Mouse (Mus musculus) hindbrain, embryonic 11.5 days (tissue): Measurements from ENCODE around the gene Uprt. TPM values are rescaled to one million over a fixed set of nuclear protein-coding genes. Genes with fewer than 3 reads are reported as not detected.

Experiments used
- ATAC-seq: fragments of 200-750 bp; cut with Nextera tagmentation; 2 replicates; pipeline ENCODE4 v1.8.0; 2017; ENCODE audit warnings: mild to moderate bottlenecking, moderate TSS enrichment, moderate library complexity; ENCODE audit not compliant: low FRiP score
- DNase-seq: peaks from one replicate; pipeline ENCODE4 v3.0.0-alpha.2; 2015; ENCODE audit warnings: low spot score
- H3K27ac ChIP-seq: fragments of 300-500 bp; sonication (generic); 2 replicates; pipeline ENCODE4 v1.5.1; 2014; ENCODE audit warnings: mild to moderate bottlenecking, low read depth, low read length
- H3K27me3 ChIP-seq: fragments of 300-500 bp; sonication (generic); 2 replicates; pipeline ENCODE4 v1.6.1; 2014; ENCODE audit warnings: mild to moderate bottlenecking, low read length, moderate library complexity, mixed read lengths; ENCODE audit not compliant: control insufficient read depth, insufficient read depth
- H3K36me3 ChIP-seq: fragments of 300-500 bp; sonication (generic); 2 replicates; pipeline ENCODE4 v1.6.1; 2014; ENCODE audit warnings: mild to moderate bottlenecking, low read length, moderate library complexity, mixed read lengths; ENCODE audit not compliant: control insufficient read depth, insufficient read depth
- H3K4me1 ChIP-seq: fragments of 300-500 bp; sonication (generic); replicated peaks from 2 replicates; pipeline ENCODE4 v1.6.1; 2014; ENCODE audit warnings: low read length, mixed read lengths; ENCODE audit not compliant: control insufficient read depth, insufficient read depth
- H3K4me2 ChIP-seq: fragments of 300-500 bp; sonication (generic); replicated peaks from 2 replicates; pipeline ENCODE4 v1.6.1; 2014; ENCODE audit warnings: mild to moderate bottlenecking, low read depth, low read length
- H3K4me3 ChIP-seq: fragments of 300-500 bp; sonication (generic); 2 replicates; pipeline ENCODE4 v1.5.1; 2014; ENCODE audit warnings: low read depth, low read length
- H3K9ac ChIP-seq: fragments of 300-500 bp; sonication (generic); 2 replicates; pipeline ENCODE4 v1.6.1; 2014; ENCODE audit warnings: low read depth, low read length
- H3K9me3 ChIP-seq: fragments of 300-500 bp; sonication (generic); 2 replicates; pipeline ENCODE4 v1.6.1; 2016; ENCODE audit warnings: low read length; ENCODE audit not compliant: control insufficient read depth
- WGBS: fragments of 180-500 bp; shearing (Covaris S2); extraction: QIAGEN DNeasy Blood & Tissue Kit; methylation state at CpG from one replicate; pipeline ENCODE4 v1.1.7; 2014; 5-methylcytosine and 5-hydroxymethylcytosine counted together
- polyA plus RNA-seq: library from polyadenylated mRNA; unstranded; fragments of >200 nt; fragmentation: Nextera tagmentation; extraction: Ambion mirVana; gene quantifications from 2 replicates; pipeline ENCODE4 v1.2.1, GENCODE M21; 2014

Uprt gene
- polyA plus RNA-seq, 1 experiment from 2014 or later, result 3.0 TPM

- no peaks in the 10 kb centered on the region for H3K36me3 ChIP-seq
- DNase-seq, result no peak
- no peak for ATAC-seq
- H3K9ac ChIP-seq, result no peak overlapping the region
- no peak overlapping the region for H3K27ac ChIP-seq
- peaks cover 2% of the 10 kb centered on the region; the same call in 1 of the 2 replicates for H3K27me3 ChIP-seq
- H3K4me2 ChIP-seq, result no peak overlapping the region
- no peaks in the 10 kb centered on the region for H3K9me3 ChIP-seq
- no peaks in the 10 kb centered on the region for H3K4me1 ChIP-seq
- H3K4me3 ChIP-seq, result no peak overlapping the region
- WGBS, result 81% methylated on average over 4 of the region's 4 CpGs
Measured at GRCm38 (mm10) chrX:104488870-104489467, 6.4 kb downstream of the Uprt start.

DNA sequence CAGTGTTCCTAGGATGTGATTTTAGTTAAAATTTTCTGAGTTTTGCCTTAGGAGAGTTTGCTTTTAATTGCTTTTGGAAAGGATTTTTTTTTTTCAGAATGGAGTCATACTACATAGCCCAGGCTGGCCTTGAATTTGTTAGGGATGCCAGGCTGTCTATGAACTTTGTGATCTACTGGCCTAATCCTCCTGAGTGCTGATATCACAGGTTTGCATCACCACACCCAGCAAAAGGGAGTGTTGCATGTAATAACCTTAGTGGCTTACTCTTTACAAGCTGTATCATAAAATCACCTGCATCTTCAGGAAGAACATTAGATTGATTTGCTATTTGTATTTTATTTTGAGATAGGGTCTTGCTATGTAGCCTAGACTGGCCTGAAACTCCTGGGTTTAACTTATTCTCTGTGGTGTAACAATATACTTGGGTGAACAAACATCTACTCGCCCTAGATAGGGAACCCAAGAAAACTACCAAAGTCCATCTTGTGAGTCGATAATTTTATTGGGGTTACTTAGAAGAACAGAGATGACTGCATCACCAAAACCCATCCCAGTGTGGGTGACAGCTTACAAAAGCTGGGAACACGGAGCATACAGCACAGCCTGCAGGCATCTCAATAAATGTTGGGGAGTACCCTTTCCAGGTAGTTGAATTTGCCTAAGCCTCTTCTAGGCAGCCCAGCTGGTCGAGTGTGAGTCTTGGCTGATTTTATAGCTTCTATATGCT lies 7.2 kb downstream of the Uprt start:
- no peak for ATAC-seq
- H3K9ac ChIP-seq, result no peak overlapping the region
- no peaks in the 10 kb centered on the region for H3K9me3 ChIP-seq
- H3K4me1 ChIP-seq, result no peaks in the 10 kb centered on the region
- H3K4me2 ChIP-seq, result no peak overlapping the region
- no peak for DNase-seq
- no peaks in the 10 kb centered on the region for H3K36me3 ChIP-seq
- H3K4me3 ChIP-seq, result no peak overlapping the region
- 70% methylated on average over 4 of the region's 4 CpGs for WGBS
- no peak overlapping the region for H3K27ac ChIP-seq
- peaks cover 2% of the 10 kb centered on the region; the same call in 1 of the 2 replicates for H3K27me3 ChIP-seq

DNA sequence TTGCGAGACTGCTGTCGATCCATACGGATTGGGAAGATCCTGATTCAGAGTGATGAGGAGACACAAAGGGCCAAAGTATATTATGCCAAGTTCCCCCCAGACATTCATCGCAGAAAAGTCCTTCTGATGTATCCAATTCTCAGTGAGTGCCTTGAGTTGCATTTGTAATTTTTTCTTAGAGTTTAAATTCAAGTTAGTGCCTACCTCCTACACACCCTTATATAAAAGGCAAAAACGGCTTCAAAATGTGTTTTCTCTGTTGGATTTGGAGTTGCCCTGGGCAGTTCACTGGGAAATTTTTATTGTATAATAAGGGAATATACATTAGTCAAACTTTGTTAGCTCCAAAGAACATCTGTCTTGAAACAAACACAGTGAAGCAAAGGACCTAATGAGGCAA lies 19.1 kb downstream of the Uprt start:
- ATAC-seq (no peak), DNase-seq (no peak)
- Histone ChIP-seq H3K9ac (no peak overlapping the region), H3K4me2 (no peak overlapping the region), H3K9me3 (no peaks in the 10 kb centered on the region), H3K27ac (no peak overlapping the region), H3K36me3 (no peaks in the 10 kb centered on the region), H3K27me3 (peaks cover 2% of the 10 kb centered on the region), H3K4me1 (no peaks in the 10 kb centered on the region), H3K4me3 (no peak overlapping the region)
- 79% methylated on average over 5 of the region's 5 CpGs for WGBS

- peaks cover 2% of the 10 kb centered on the region; the same call in 1 of the 2 replicates for H3K27me3 ChIP-seq
Measured at GRCm38 (mm10) chrX:104542635-104543034, 60.0 kb downstream of the Uprt start.

GRCm38 (mm10) chrX:104543919-104544595 lies 61.4 kb downstream of the Uprt start:
- Histone ChIP-seq H3K4me2 (no peak overlapping the region), H3K27me3 (peaks cover under 1% of the 10 kb centered on the region; the same call in 1 of the 2 replicates), H3K4me1 (no peaks in the 10 kb centered on the region), H3K9me3 (no peaks in the 10 kb centered on the region), H3K36me3 (no peaks in the 10 kb centered on the region), H3K9ac (no peak overlapping the region), H3K4me3 (no peak overlapping the region), H3K27ac (no peak overlapping the region)
- DNase-seq (no peak), ATAC-seq (no peak)
- 87% methylated on average over 4 of the region's 4 CpGs for WGBS

More at GRCm38 (mm10) chrX:104542635-104543034, 60.0 kb downstream of the Uprt start:
- H3K4me2 ChIP-seq, result no peak overlapping the region
- H3K9ac ChIP-seq, result no peak overlapping the region
- WGBS, result 93% methylated on average over 4 of the region's 4 CpGs
- H3K4me3 ChIP-seq, result no peak overlapping the region
- H3K27ac ChIP-seq, result no peak overlapping the region
- DNase-seq (no peak), ATAC-seq (no peak)
- H3K4me1 ChIP-seq, result no peaks in the 10 kb centered on the region
- no peaks in the 10 kb centered on the region for H3K9me3 ChIP-seq
- H3K36me3 ChIP-seq, result no peaks in the 10 kb centered on the region

GRCm38 (mm10) chrX:104545283-104545682 lies 62.7 kb downstream of the Uprt start:
- Histone ChIP-seq H3K4me2 (no peak overlapping the region), H3K36me3 (no peaks in the 10 kb centered on the region), H3K27ac (no peak overlapping the region), H3K4me1 (no peaks in the 10 kb centered on the region), H3K9me3 (no peaks in the 10 kb centered on the region), H3K4me3 (no peak overlapping the region), H3K9ac (no peak overlapping the region), H3K27me3 (no peaks in the 10 kb centered on the region; the same call in 1 of the 2 replicates)
- 97% methylated on average over 1 of the region's 1 CpGs for WGBS
- ATAC-seq, result no peak
- DNase-seq, result no peak

Other genes starting within 250 kb of the Uprt start
- 14.5 and 16.9 TPM in 2 replicates for gene Abcb7, start 69.0 kb upstream of the Uprt start, polyA plus RNA-seq
- gene Zdhhc15, start 188.2 kb downstream of the Uprt start, polyA plus RNA-seq, result 10.6 and 14.5 TPM in 2 replicates